Mouse (Mus musculus) adrenal gland, postnatal 25 days (tissue): ENCODE measurements around the gene Wnk4. TPM values are rescaled to one million over a fixed set of nuclear protein-coding genes. Genes with fewer than 3 reads are reported as not detected.

Source experiments
- DNase-seq: peaks from one replicate; pipeline ENCODE4 v3.0.0; 2021; ENCODE audit warnings: mixed read lengths
- long read RNA-seq: library from polyadenylated mRNA; stranded (forward); transcript quantifications from one replicate; pipeline ENCODE4 v2.0.0, GENCODE M21; 2021
- total RNA-seq: library from RNA; stranded (reverse); gene quantifications from 2 replicates; pipeline ENCODE4 v1.2.3, GENCODE M21; 2021

The Wnk4 gene
- 1.7 and 2.6 TPM in 2 replicates for total RNA-seq
- long read RNA-seq, result 0 reads

- DNase-seq, result peak; percentile 75
Observed at GRCm38 (mm10) chr11:101259948-101260825, at the start of gene Wnk4. Gene Wnk4 (plus strand): TSS chr11:101260567.

- no peak for DNase-seq
Observed at GRCm38 (mm10) chr11:101211970-101212369, 48.4 kb upstream of the Wnk4 start.

- no peak for DNase-seq
Observed at GRCm38 (mm10) chr11:101216936-101217335, 43.4 kb upstream of the Wnk4 start.

- DNase-seq, result no peak
Observed at GRCm38 (mm10) chr11:101218436-101219055, 41.8 kb upstream of the Wnk4 start.

- no peak for DNase-seq
Observed at GRCm38 (mm10) chr11:101220853-101221252, 39.5 kb upstream of the Wnk4 start.

GRCm38 (mm10) chr11:101221306-101221986 is 38.9 kb upstream of the Wnk4 start:
- DNase-seq, result no peak

- no peak for DNase-seq
Observed at GRCm38 (mm10) chr11:101224337-101224736, 36.0 kb upstream of the Wnk4 start.

- DNase-seq, result no peak
Observed at GRCm38 (mm10) chr11:101225331-101226064, 34.9 kb upstream of the Wnk4 start.

- DNase-seq, result peak; percentile 90
Observed at GRCm38 (mm10) chr11:101226065-101226701, 34.2 kb upstream of the Wnk4 start, which contains the start of gene Ezh1. Gene Ezh1 (minus strand): TSS chr11:101226463.

GRCm38 (mm10) chr11:101229361-101229900 is 30.9 kb upstream of the Wnk4 start:
- DNase-seq, result peak; percentile 65

GRCm38 (mm10) chr11:101230061-101230511 is 30.3 kb upstream of the Wnk4 start:
- no peak for DNase-seq

GRCm38 (mm10) chr11:101230526-101230925 is 29.8 kb upstream of the Wnk4 start:
- no peak for DNase-seq

GRCm38 (mm10) chr11:101230991-101231871 is 29.1 kb upstream of the Wnk4 start:
- DNase-seq, result peak; percentile 28

GRCm38 (mm10) chr11:101232010-101232839 is 28.1 kb upstream of the Wnk4 start:
- DNase-seq, result no peak

GRCm38 (mm10) chr11:101233240-101233639 is 27.1 kb upstream of the Wnk4 start:
- DNase-seq, result no peak

- no peak for DNase-seq
Observed at GRCm38 (mm10) chr11:101234124-101234523, 26.2 kb upstream of the Wnk4 start.

- no peak for DNase-seq
Observed at GRCm38 (mm10) chr11:101235429-101235828, 24.9 kb upstream of the Wnk4 start.

GRCm38 (mm10) chr11:101236782-101237181 is 23.6 kb upstream of the Wnk4 start:
- no peak for DNase-seq

- no peak for DNase-seq
Observed at GRCm38 (mm10) chr11:101238071-101238647, 22.2 kb upstream of the Wnk4 start.
